Mouse (Mus musculus) CH12.LX (cell line): ENCODE results near the gene Arhgef7. TPM values are rescaled to one million over a fixed set of nuclear protein-coding genes. Genes with fewer than 3 reads are reported as not detected.

Source experiments
- DNase-seq: peaks from one replicate; pipeline ENCODE4 v3.0.0-alpha.2; 2013; ENCODE audit errors: extremely low read depth
- H3K27ac ChIP-seq: 2 replicates; pipeline ENCODE4 v1.5.1; 2012; ENCODE audit warnings: low read depth, mild to moderate bottlenecking, control low read depth, moderate library complexity; ENCODE audit not compliant: insufficient read depth
- H3K27me3 ChIP-seq: replicated peaks from 2 replicates; pipeline ENCODE3; 2012; ENCODE audit warnings: inconsistent platforms
- H3K36me3 ChIP-seq, 2 experiments: replicated peaks in 1 of 2; 2 replicates each; pipeline versions ENCODE3 to v1.6.1; 2012; ENCODE audit warnings: inconsistent platforms in 1 of 2, low read length in 1 of 2, mild to moderate bottlenecking in 1 of 2, mixed read lengths in 1 of 2, moderate library complexity in 1 of 2; ENCODE audit not compliant: control insufficient read depth in 1 of 2, insufficient read depth in 1 of 2
- H3K4me1 ChIP-seq, 2 experiments: 2 replicates each; pipeline ENCODE4 v1.6.1; 2012; ENCODE audit warnings: inconsistent platforms in 1 of 2, moderate library complexity in 1 of 2; ENCODE audit not compliant: insufficient read depth in 2 of 2, control insufficient read depth in 1 of 2
- H3K4me2 ChIP-seq: 2 replicates; pipeline ENCODE4 v1.6.1; 2012; ENCODE audit warnings: low read depth, mild to moderate bottlenecking, control low read depth; ENCODE audit not compliant: poor library complexity, insufficient read depth, severe bottlenecking
- H3K4me3 ChIP-seq, 3 experiments: fragments of 150-350 bp in 1 of 3; sonication (generic) in 1 of 3; replicated peaks in 1 of 3; 2 replicates each; pipeline versions ENCODE3 to v1.5.1; 2011 to 2012; ENCODE audit warnings: low read depth in 2 of 3, low read length in 2 of 3, mild to moderate bottlenecking in 2 of 3, moderate library complexity in 2 of 3, control low read depth in 1 of 3, improper control_type of control experiment in 1 of 3, inconsistent platforms in 1 of 3, mixed read lengths in 1 of 3; ENCODE audit not compliant: poor library complexity in 1 of 3
- H3K79me2 ChIP-seq: replicated peaks from 2 replicates; pipeline ENCODE4 v1.6.1; 2012; ENCODE audit warnings: mild to moderate bottlenecking, moderate library complexity; ENCODE audit not compliant: control insufficient read depth, poor library complexity, insufficient read depth, severe bottlenecking; ENCODE audit errors: extremely low read depth
- H3K9ac ChIP-seq: 2 replicates; pipeline ENCODE4 v1.6.1; 2012; ENCODE audit warnings: low read depth, mild to moderate bottlenecking, control low read depth, moderate library complexity; ENCODE audit not compliant: insufficient read depth
- H3K9me3 ChIP-seq: replicated peaks from 2 replicates; pipeline ENCODE3; 2012; ENCODE audit warnings: low read length, inconsistent platforms, mixed read lengths
- BHLHE40 ChIP-seq: IDR thresholded peaks from 2 replicates; pipeline ENCODE4 v1.6.1; 2011; ENCODE audit warnings: mild to moderate bottlenecking, low read depth, low read length, improper control_type of control experiment
- CHD1 ChIP-seq: IDR thresholded peaks from 2 replicates; pipeline ENCODE4 v1.6.1; 2012; ENCODE audit warnings: low read depth, low read length, improper control_type of control experiment, inconsistent platforms
- CHD2 ChIP-seq: IDR thresholded peaks from 2 replicates; pipeline ENCODE4 v1.6.1; 2011; ENCODE audit warnings: low read length, improper control_type of control experiment
- CTCF ChIP-seq, 2 experiments: IDR thresholded peaks in 1 of 2; conservative IDR thresholded peaks in 1 of 2; 2 replicates each; pipeline ENCODE4 v1.5.1; 2011 to 2012; ENCODE audit warnings: low read depth in 2 of 2, low read length in 2 of 2, improper control_type of control experiment in 1 of 2, inconsistent platforms in 1 of 2, mild to moderate bottlenecking in 1 of 2, moderate library complexity in 1 of 2
- E2F4 ChIP-seq: IDR thresholded peaks from 2 replicates; pipeline ENCODE4 v1.6.1; 2011; ENCODE audit warnings: low read depth, low read length, improper control_type of control experiment; ENCODE audit not compliant: insufficient replicate concordance
- EP300 ChIP-seq: IDR thresholded peaks from 2 replicates; pipeline ENCODE4 v1.6.1; 2011; ENCODE audit warnings: low read length, improper control_type of control experiment
- ETS1 ChIP-seq: conservative IDR thresholded peaks from 2 replicates; pipeline ENCODE4 v1.6.1; 2012; ENCODE audit warnings: low read depth, mild to moderate bottlenecking, inconsistent platforms, low read length, improper control_type of control experiment, moderate library complexity
- IRF4 ChIP-seq: IDR thresholded peaks from 2 replicates; pipeline ENCODE4 v1.6.1; 2014; ENCODE audit warnings: low read depth, mild to moderate bottlenecking, inconsistent platforms, low read length, improper control_type of control experiment
- JUN ChIP-seq: IDR thresholded peaks from 2 replicates; pipeline ENCODE4 v1.6.1; 2011; ENCODE audit warnings: low read depth, mild to moderate bottlenecking, low read length, improper control_type of control experiment, moderate library complexity; ENCODE audit not compliant: insufficient read depth
- MAFK ChIP-seq: IDR thresholded peaks from 2 replicates; pipeline ENCODE4 v1.6.1; 2011; ENCODE audit warnings: low read length, improper control_type of control experiment; ENCODE audit not compliant: insufficient replicate concordance
- MAX ChIP-seq: IDR thresholded peaks from 2 replicates; pipeline ENCODE4 v1.6.1; 2011; ENCODE audit warnings: low read length, improper control_type of control experiment
- MEF2A ChIP-seq: IDR thresholded peaks from 2 replicates; pipeline ENCODE4 v1.6.1; 2014; ENCODE audit warnings: low read depth, mild to moderate bottlenecking, inconsistent platforms, low read length, improper control_type of control experiment, borderline replicate concordance
- MXI1 ChIP-seq: IDR thresholded peaks from 2 replicates; pipeline ENCODE4 v1.6.1; 2011; ENCODE audit warnings: mild to moderate bottlenecking, low read depth, low read length, improper control_type of control experiment
- NRF1 ChIP-seq: IDR thresholded peaks from 2 replicates; pipeline ENCODE4 v1.6.1; 2014; ENCODE audit warnings: low read depth, mild to moderate bottlenecking, inconsistent platforms, low read length, improper control_type of control experiment, moderate library complexity
- POLR2A ChIP-seq: IDR thresholded peaks from 2 replicates; pipeline ENCODE4 v1.6.1; 2011; ENCODE audit warnings: low read depth, mild to moderate bottlenecking, improper control_type of control experiment, low read length
- SMC3 ChIP-seq: IDR thresholded peaks from 2 replicates; pipeline ENCODE4 v1.6.1; 2011; ENCODE audit warnings: low read depth, low read length, improper control_type of control experiment
- TBP ChIP-seq: conservative IDR thresholded peaks from 2 replicates; pipeline ENCODE4 v1.6.1; 2011; ENCODE audit warnings: low read depth, low read length, improper control_type of control experiment
- USF1 ChIP-seq: IDR thresholded peaks from 2 replicates; pipeline ENCODE4 v1.6.1; 2014; ENCODE audit warnings: low read depth, mild to moderate bottlenecking, inconsistent platforms, low read length, improper control_type of control experiment
- ZKSCAN1 ChIP-seq: IDR thresholded peaks from 2 replicates; pipeline ENCODE4 v1.6.1; 2012; ENCODE audit warnings: low read depth, inconsistent platforms, low read length, improper control_type of control experiment, borderline replicate concordance
- ZNF384 ChIP-seq: IDR thresholded peaks from 2 replicates; pipeline ENCODE4 v1.6.1; 2012; ENCODE audit warnings: low read depth, low read length, improper control_type of control experiment, inconsistent platforms
- dilution Hi-C: fragments of 300-500 bp; cut with MboI; formaldehyde crosslinking; loops from 2 replicates; pipeline ENCODE4 v1.14.3; 2020; ENCODE audit warnings: low sequenced_read_pairs; ENCODE audit not compliant: extremely low pct_unique_long_range_greater_than_20kb, extremely low pct_ligation_motif_present
- in situ Hi-C: fragments of 300-500 bp; cut with MboI; formaldehyde crosslinking; loops from 3 replicates; pipeline ENCODE4 v1.14.3; 2019; ENCODE audit warnings: low sequenced_read_pairs, low pct_ligation_motif_present, low pct_unique_long_range_greater_than_20kb, mixed read lengths
- polyA plus RNA-seq: library from polyadenylated mRNA; unstranded; fragments of >175 nt; gene quantifications from 2 replicates; pipeline ENCODE4 v1.2.1, GENCODE M21; 2012; ENCODE audit warnings: low read depth; ENCODE audit not compliant: insufficient read length
- total RNA-seq, 2 experiments: library from RNA; depleted of rRNA; stranded (reverse); fragments of 300-350 nt in 1 of 2; fragments of >200 nt in 1 of 2; gene quantifications; 2 replicates each; pipeline ENCODE4 v1.2.3; 2012 to 2014

The Arhgef7 gene
- total and polyA plus RNA-seq, 3 experiments: 8.5 to 28.7 (median 17.0) TPM

DNA sequence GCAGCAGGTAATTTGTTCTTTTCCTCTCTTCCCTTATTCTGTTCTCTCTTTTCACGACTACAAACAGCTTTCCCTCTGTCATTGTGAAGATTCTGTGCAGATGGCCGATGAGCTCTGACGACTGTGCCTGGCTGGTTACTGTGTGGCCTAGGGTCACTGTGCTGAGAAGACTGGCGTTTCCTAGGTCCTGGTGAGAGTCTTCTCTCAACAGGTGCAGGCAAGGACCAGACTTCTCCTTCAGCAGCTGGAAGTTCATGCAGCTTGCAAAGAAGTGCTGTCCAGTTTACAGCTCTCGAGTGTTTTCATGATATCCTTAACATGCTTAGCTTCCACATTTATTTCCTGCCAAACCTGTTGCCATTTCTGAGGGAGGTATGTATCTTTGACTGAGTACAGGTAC is 33.5 kb upstream of the Arhgef7 start:
- dilution Hi-C loops (no loop called here), in situ Hi-C loops (loop anchor here (10.0 kb wide), 1 partner anchor 269 kb away; no protein-coding TSS in a partner anchor)
- no peak for TF ChIP-seq MAX
- TF ChIP-seq CHD1: no peak
- TF ChIP-seq NRF1: no peak
- no peak for TF ChIP-seq USF1
- TF ChIP-seq EP300: no peak
- no peak for TF ChIP-seq BHLHE40
- TF ChIP-seq MEF2A: no peak
- H3K4me3 ChIP-seq: no peak overlapping the region
- no peaks in the 10 kb centered on the region for H3K36me3 ChIP-seq
- H3K9ac ChIP-seq: no peak overlapping the region
- no peaks in the 10 kb centered on the region for H3K4me1 ChIP-seq
- H3K27me3 ChIP-seq: peaks cover 52% of the 10 kb centered on the region
- DNase-seq: no peak
- H3K9me3 ChIP-seq: no peaks in the 10 kb centered on the region
- no peak overlapping the region for H3K4me2 ChIP-seq
- no peak overlapping the region for H3K27ac ChIP-seq
- H3K79me2 ChIP-seq: no peaks in the 10 kb centered on the region

DNA sequence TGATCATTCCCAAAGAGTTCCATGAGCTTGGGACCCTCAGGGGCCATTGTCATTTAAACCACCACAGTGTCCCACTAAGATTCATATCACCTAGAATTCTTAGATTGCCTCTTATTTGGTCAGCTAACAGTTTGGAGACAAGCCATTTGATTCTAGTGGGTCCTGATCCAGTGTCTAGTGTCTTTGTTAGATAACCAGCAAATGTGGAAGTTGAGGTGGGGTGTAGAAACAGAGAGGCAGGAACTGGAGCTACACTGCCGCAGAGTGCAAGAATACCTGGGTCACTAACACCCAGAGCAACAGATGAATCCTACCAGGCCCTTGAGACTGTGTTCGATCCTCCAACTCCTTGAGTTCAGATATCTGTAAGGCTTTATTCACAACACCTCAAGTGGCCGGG is 31.3 kb upstream of the Arhgef7 start:
- Histone ChIP-seq H3K9ac (no peak overlapping the region), H3K27me3 (peaks cover 48% of the 10 kb centered on the region), H3K27ac (no peak overlapping the region), H3K4me3 (no peak overlapping the region), H3K4me2 (no peak overlapping the region), H3K4me1 (no peaks in the 10 kb centered on the region), H3K79me2 (no peaks in the 10 kb centered on the region), H3K36me3 (no peaks in the 10 kb centered on the region), H3K9me3 (no peaks in the 10 kb centered on the region)
- dilution Hi-C loops: no loop called here
- TF ChIP-seq POLR2A: no peak
- TF ChIP-seq CHD1: no peak
- no peak for TF ChIP-seq MAFK
- TF ChIP-seq MXI1: no peak
- TF ChIP-seq CTCF (conservative IDR thresholded peaks at IDR 0.05 in 1 of 2, IDR thresholded peaks at IDR 0.05 in 1 of 2; ENCODE audit: low read depth in 2 of 2, low read length in 2 of 2): no peak
- TF ChIP-seq MAX: no peak
- TF ChIP-seq ZNF384: no peak
- TF ChIP-seq ETS1: no peak
- no peak for TF ChIP-seq IRF4
- TF ChIP-seq JUN: no peak
- no peak for TF ChIP-seq SMC3
- TF ChIP-seq CHD2: no peak
- no peak for TF ChIP-seq ZKSCAN1
- no peak for TF ChIP-seq E2F4
- TF ChIP-seq TBP: no peak
- in situ Hi-C loops: loop anchor here (10.0 kb wide), 1 partner anchor 271 kb away; no protein-coding TSS in a partner anchor
- DNase-seq: no peak
